Comparison of ENCODE assay signal across 19 mouse cellular contexts in the genomic region with DNA sequence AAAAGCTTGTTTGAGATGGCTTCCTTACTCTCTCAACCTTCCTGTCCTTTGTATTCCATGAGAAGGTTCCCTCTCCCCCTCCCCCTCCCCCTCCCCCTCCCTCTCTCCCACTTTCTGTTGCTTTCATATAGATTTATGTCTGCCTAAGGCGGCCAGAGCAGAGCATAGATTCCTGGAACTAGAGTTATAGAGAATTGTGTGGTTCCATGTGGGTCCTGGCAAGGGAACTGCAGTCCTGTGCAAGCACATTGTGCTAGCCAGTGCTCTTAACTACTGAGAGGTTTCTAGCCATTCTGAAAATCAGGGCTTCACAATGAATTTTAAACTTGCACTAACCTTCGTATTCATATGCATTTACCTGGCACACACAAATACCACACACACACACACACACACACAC.
DNase-seq lines count a peak whose midpoint lies in the region; ATAC-seq lines count a peak whose summit lies in the region.
"Had no signal": no experiment of that assay in that cellular context is flagged by ENCODE, and none has a peak within 500 bp of the region (broad histone marks: within the 10 kb centered on the region; RNA-seq: fewer than 3 reads in every experiment).

No protein-coding gene starts in this region.

- no peak overlapping the region for H3K27ac ChIP-seq in midbrain, embryonic 11.5 days (ENCODE audit: low read depth, low read length)
- H3K27ac ChIP-seq in midbrain, embryonic 16.5 days (ENCODE audit: low read length), result no peak overlapping the region
- no peak overlapping the region for H3K27ac ChIP-seq in neural tube, embryonic 11.5 days (ENCODE audit: low read depth, low read length)

- no peak overlapping the region for H3K4me2 ChIP-seq in midbrain, embryonic 11.5 days
- no peak overlapping the region for H3K4me2 ChIP-seq in midbrain, embryonic 16.5 days (ENCODE audit: low read length)
- H3K4me2 ChIP-seq in neural tube, embryonic 11.5 days (ENCODE audit: low read depth), result no peak overlapping the region

- no peaks in the 10 kb centered on the region for H3K4me1 ChIP-seq in midbrain, embryonic 11.5 days (ENCODE audit: control insufficient read depth, insufficient read depth, low read length)
- H3K4me1 ChIP-seq in midbrain, embryonic 16.5 days (ENCODE audit: control insufficient read depth, insufficient read depth, low read length), result peaks cover 10% of the 10 kb centered on the region
- H3K4me1 ChIP-seq in neural tube, embryonic 11.5 days (ENCODE audit: control insufficient read depth, insufficient read depth, low read length), result no peaks in the 10 kb centered on the region

- H3K4me3 ChIP-seq in midbrain, embryonic 11.5 days (ENCODE audit: low read depth, low read length), result no peak overlapping the region
- no peak overlapping the region for H3K4me3 ChIP-seq in midbrain, embryonic 16.5 days (ENCODE audit: low read depth, low read length)
- no peak overlapping the region for H3K4me3 ChIP-seq in neural tube, embryonic 11.5 days (ENCODE audit: low read depth, low read length)

- no peaks in the 10 kb centered on the region for H3K9me3 ChIP-seq in midbrain, embryonic 11.5 days (ENCODE audit: control insufficient read depth, low read length)
- no peaks in the 10 kb centered on the region for H3K9me3 ChIP-seq in midbrain, embryonic 16.5 days (replicated peaks; ENCODE audit: control insufficient read depth, low read length, poor library complexity, severe bottlenecking)
- H3K9me3 ChIP-seq in neural tube, embryonic 11.5 days (ENCODE audit: control insufficient read depth, low read length), result no peaks in the 10 kb centered on the region
- H3K9me3 ChIP-seq: G1E had no signal

- no peak for ATAC-seq in midbrain, embryonic 11.5 days (ENCODE audit: low FRiP score)
- ATAC-seq in midbrain, embryonic 16.5 days, result no peak
- ATAC-seq in neural tube, embryonic 11.5 days (ENCODE audit: insufficient read depth, low FRiP score, low TSS enrichment), result 0 out of 2 replicates have a peak, but pooled peaks have one; percentile 63
- ATAC-seq: activated CD4-positive, CD25-positive, alpha-beta regulatory T cell, adult 4 months; CD4-positive, CD25-positive, alpha-beta regulatory T cell, adult 4 months; Patski had no signal

- H3K9ac ChIP-seq in midbrain, embryonic 11.5 days (ENCODE audit: low read length), result no peak overlapping the region
- no peak overlapping the region for H3K9ac ChIP-seq in midbrain, embryonic 16.5 days (ENCODE audit: low read depth, low read length)
- H3K9ac ChIP-seq in neural tube, embryonic 11.5 days (ENCODE audit: low read length), result no peak overlapping the region

- peak; percentile 75 for DNase-seq in midbrain, embryonic 11.5 days (ENCODE audit: low spot score, missing footprints)
- DNase-seq in neural tube, embryonic 11.5 days (ENCODE audit: low spot score), result no peak
- no peak for DNase-seq in neural tube, embryonic 10.5 days (ENCODE audit: extremely low spot score, low spot score)
- DNase-seq: adrenal gland, adult 2 months; adrenal gland, adult 8-10 months; adrenal gland, postnatal 10 days; adrenal gland, postnatal 14 days; adrenal gland, postnatal 25 days; adrenal gland, postnatal 36 days; B cell, adult 2 months; cerebellum, adult 11 months; cerebellum, adult 11-12 months; cerebellum, adult 18-20 months had no signal

- no peaks in the 10 kb centered on the region for H3K27me3 ChIP-seq in midbrain, embryonic 11.5 days (ENCODE audit: control insufficient read depth, insufficient read depth, low read length)
- no peaks in the 10 kb centered on the region for H3K27me3 ChIP-seq in midbrain, embryonic 16.5 days (ENCODE audit: control insufficient read depth, insufficient read depth, low read depth, low read length)
- H3K27me3 ChIP-seq in neural tube, embryonic 11.5 days (ENCODE audit: control insufficient read depth, insufficient read depth, low read length), result no peaks in the 10 kb centered on the region
- H3K27me3 ChIP-seq: CH12.LX, Patski had no signal

- H3K36me3 ChIP-seq in midbrain, embryonic 11.5 days (ENCODE audit: control insufficient read depth, insufficient read depth, low read length), result no peaks in the 10 kb centered on the region
- H3K36me3 ChIP-seq in midbrain, embryonic 16.5 days (ENCODE audit: control insufficient read depth, insufficient read depth, low read length), result no peaks in the 10 kb centered on the region
- H3K36me3 ChIP-seq in neural tube, embryonic 11.5 days (ENCODE audit: control insufficient read depth, insufficient read depth, low read length), result no peaks in the 10 kb centered on the region
- H3K36me3 ChIP-seq: G1E had no signal

- WGBS in midbrain, embryonic 11.5 days, result 92% methylated on average over 2 of the region's 2 CpGs
- 79% methylated on average over 2 of the region's 2 CpGs for WGBS in midbrain, embryonic 16.5 days
- WGBS in neural tube, embryonic 11.5 days, result 82% methylated on average over 2 of the region's 2 CpGs
